Mouse (Mus musculus) olfactory bulb, adult 2 months (tissue): ENCODE data around the gene Gm3164.
"Not testable (repeated sequence)": the region's sequence is repeated elsewhere in the genome, so short reads cannot be mapped to it uniquely, and the experiment has no call there.

Source experiments
- CTCF ChIP-seq: fragments of 200-500 bp; IDR thresholded peaks from 2 replicates; pipeline ENCODE4 v1.5.1; 2012; ENCODE audit warnings: low read depth, mild to moderate bottlenecking, low read length, moderate library complexity; ENCODE audit not compliant: insufficient read depth
- POLR2A ChIP-seq: fragments of 200-500 bp; IDR thresholded peaks from 2 replicates; pipeline ENCODE4 v1.6.1; 2012; ENCODE audit warnings: mild to moderate bottlenecking, low read depth, low read length, moderate library complexity; ENCODE audit not compliant: insufficient read depth

GRCm38 (mm10) chr14:4377871-4378270 is 37.4 kb upstream of the Gm3164 start:
- not testable (repeated sequence) for TF ChIP-seq CTCF, POLR2A
